Mouse (Mus musculus): ENCODE data around the gene Zscan10. TPM values are rescaled to one million over a fixed set of nuclear protein-coding genes. Genes with fewer than 3 reads are reported as not detected.

Gene Zscan10
- polyA plus RNA-seq, 1 experiment from 2014 or later, result not detected

GRCm38 (mm10) chr17:23620351-23620750 lies 19.7 kb downstream of the Zscan10 start:
- H3K4me1 ChIP-seq (replicated peaks; ENCODE audit: control insufficient read depth, insufficient read depth, low read length), result no peaks in the 10 kb centered on the region
- WGBS, result 85% methylated on average over 7 of the region's 7 CpGs
- H3K4me3 ChIP-seq (replicated peaks; ENCODE audit: low read length), result no peak overlapping the region
- no peak overlapping the region for H3K27ac ChIP-seq (ENCODE audit: low read length)
- no peaks in the 10 kb centered on the region for H3K9me3 ChIP-seq (ENCODE audit: control insufficient read depth, low read length)
- no peak overlapping the region for H3K9ac ChIP-seq (replicated peaks; ENCODE audit: low read depth, low read length)
- no peak for ATAC-seq
- H3K36me3 ChIP-seq (ENCODE audit: control insufficient read depth, insufficient read depth), result no peaks in the 10 kb centered on the region
- H3K4me2 ChIP-seq (ENCODE audit: low read length), result no peak overlapping the region
- peaks cover 6% of the 10 kb centered on the region; the same call in 1 of the 2 replicates for H3K27me3 ChIP-seq (replicated peaks; ENCODE audit: control insufficient read depth, insufficient read depth, low read length)

GRCm38 (mm10) chr17:23627813-23628212 lies 27.2 kb downstream of the Zscan10 start:
- Histone ChIP-seq H3K27me3 (replicated peaks; ENCODE audit: control insufficient read depth, insufficient read depth, low read length) (no peaks in the 10 kb centered on the region), H3K9me3 (ENCODE audit: control insufficient read depth, low read length) (no peaks in the 10 kb centered on the region), H3K36me3 (ENCODE audit: control insufficient read depth, insufficient read depth) (no peaks in the 10 kb centered on the region), H3K27ac (ENCODE audit: low read length) (no peak overlapping the region), H3K4me1 (replicated peaks; ENCODE audit: control insufficient read depth, insufficient read depth, low read length) (peaks cover 5% of the 10 kb centered on the region; the same call in 1 of the 2 replicates), H3K4me2 (ENCODE audit: low read length) (no peak overlapping the region), H3K4me3 (replicated peaks; ENCODE audit: low read length) (no peak overlapping the region), H3K9ac (replicated peaks; ENCODE audit: low read depth, low read length) (no peak overlapping the region)
- WGBS, result 36% methylated on average over 7 of the region's 7 CpGs
- ATAC-seq, result no peak

- no peak overlapping the region for H3K27ac ChIP-seq (ENCODE audit: low read length)
- H3K4me1 ChIP-seq (replicated peaks; ENCODE audit: control insufficient read depth, insufficient read depth, low read length), result peaks cover 5% of the 10 kb centered on the region; the same call in 1 of the 2 replicates
- H3K4me2 ChIP-seq (ENCODE audit: low read length), result peak overlapping the region; percentile 45
- H3K36me3 ChIP-seq (ENCODE audit: control insufficient read depth, insufficient read depth), result no peaks in the 10 kb centered on the region
- ATAC-seq, result peak; percentile 84
- 14% methylated on average over 22 of the region's 22 CpGs for WGBS
- no peaks in the 10 kb centered on the region for H3K27me3 ChIP-seq (replicated peaks; ENCODE audit: control insufficient read depth, insufficient read depth, low read length)
- no peak overlapping the region; the same call in 1 of the 2 replicates for H3K9ac ChIP-seq (replicated peaks; ENCODE audit: low read depth, low read length)
- no peaks in the 10 kb centered on the region for H3K9me3 ChIP-seq (ENCODE audit: control insufficient read depth, low read length)
- H3K4me3 ChIP-seq (replicated peaks; ENCODE audit: low read length), result peak overlapping the region; percentile 4; the same call in 1 of the 2 replicates
Measured at GRCm38 (mm10) chr17:23630195-23631020, 29.8 kb downstream of the Zscan10 start.

GRCm38 (mm10) chr17:23631241-23631640 lies 30.6 kb downstream of the Zscan10 start:
- ATAC-seq, result no peak
- peaks cover 5% of the 10 kb centered on the region; the same call in 1 of the 2 replicates for H3K4me1 ChIP-seq (replicated peaks; ENCODE audit: control insufficient read depth, insufficient read depth, low read length)

GRCm38 (mm10) chr17:23644613-23645495 lies 44.2 kb downstream of the Zscan10 start, which contains the start of gene Mmp25:
Mmp25 (minus strand) TSS chr17:23645277.
- H3K36me3 ChIP-seq (ENCODE audit: control insufficient read depth, insufficient read depth), result no peaks in the 10 kb centered on the region
- no peaks in the 10 kb centered on the region for H3K9me3 ChIP-seq (ENCODE audit: control insufficient read depth, low read length)
- peak within 1 kb of the TSS; percentile 41 for H3K4me3 ChIP-seq (replicated peaks; ENCODE audit: low read length)
- H3K4me1 ChIP-seq (replicated peaks; ENCODE audit: control insufficient read depth, insufficient read depth, low read length), result peaks cover 8% of the 10 kb centered on the region
- H3K4me2 ChIP-seq (ENCODE audit: low read length), result peak within 1 kb of the TSS; percentile 60
- no peak within 1 kb of the TSS for H3K27ac ChIP-seq (ENCODE audit: low read length)
- no peak for ATAC-seq
- H3K27me3 ChIP-seq (replicated peaks; ENCODE audit: control insufficient read depth, insufficient read depth, low read length), result peaks cover 31% of the 10 kb centered on the region
- H3K9ac ChIP-seq (replicated peaks; ENCODE audit: low read depth, low read length), result peak within 1 kb of the TSS; percentile 36; the same call in 1 of the 2 replicates
- WGBS, result under 1% methylated on average over 58 of the region's 58 CpGs

More at GRCm38 (mm10) chr17:23631241-23631640, 30.6 kb downstream of the Zscan10 start:
- Histone ChIP-seq H3K36me3 (ENCODE audit: control insufficient read depth, insufficient read depth) (no peaks in the 10 kb centered on the region), H3K9ac (replicated peaks; ENCODE audit: low read depth, low read length) (no peak overlapping the region), H3K9me3 (ENCODE audit: control insufficient read depth, low read length) (no peaks in the 10 kb centered on the region), H3K27ac (ENCODE audit: low read length) (no peak overlapping the region), H3K27me3 (replicated peaks; ENCODE audit: control insufficient read depth, insufficient read depth, low read length) (no peaks in the 10 kb centered on the region), H3K4me2 (ENCODE audit: low read length) (no peak overlapping the region), H3K4me3 (replicated peaks; ENCODE audit: low read length) (no peak overlapping the region)
- WGBS, result 88% methylated on average over 8 of the region's 8 CpGs

- no peak overlapping the region for H3K4me3 ChIP-seq (replicated peaks; ENCODE audit: low read length)
- no peak overlapping the region for H3K4me2 ChIP-seq (ENCODE audit: low read length)
- 31% methylated on average over 10 of the region's 10 CpGs for WGBS
- no peak overlapping the region for H3K27ac ChIP-seq (ENCODE audit: low read length)
- no peaks in the 10 kb centered on the region for H3K36me3 ChIP-seq (ENCODE audit: control insufficient read depth, insufficient read depth)
- H3K4me1 ChIP-seq (replicated peaks; ENCODE audit: control insufficient read depth, insufficient read depth, low read length), result peaks cover 8% of the 10 kb centered on the region
- peaks cover 31% of the 10 kb centered on the region for H3K27me3 ChIP-seq (replicated peaks; ENCODE audit: control insufficient read depth, insufficient read depth, low read length)
- no peak for ATAC-seq
- H3K9me3 ChIP-seq (ENCODE audit: control insufficient read depth, low read length), result no peaks in the 10 kb centered on the region
- H3K9ac ChIP-seq (replicated peaks; ENCODE audit: low read depth, low read length), result no peak overlapping the region
Measured at GRCm38 (mm10) chr17:23645894-23646293, 45.2 kb downstream of the Zscan10 start.

- Histone ChIP-seq H3K4me1 (replicated peaks; ENCODE audit: control insufficient read depth, insufficient read depth, low read length) (no peaks in the 10 kb centered on the region), H3K27ac (ENCODE audit: low read length) (no peak overlapping the region), H3K9ac (replicated peaks; ENCODE audit: low read depth, low read length) (no peak overlapping the region), H3K9me3 (ENCODE audit: control insufficient read depth, low read length) (no peaks in the 10 kb centered on the region), H3K4me3 (replicated peaks; ENCODE audit: low read length) (no peak overlapping the region), H3K36me3 (ENCODE audit: control insufficient read depth, insufficient read depth) (no peaks in the 10 kb centered on the region), H3K27me3 (replicated peaks; ENCODE audit: control insufficient read depth, insufficient read depth, low read length) (peaks cover 5% of the 10 kb centered on the region; the same call in 1 of the 2 replicates), H3K4me2 (ENCODE audit: low read length) (no peak overlapping the region)
- 76% methylated on average over 6 of the region's 6 CpGs for WGBS
- no peak for ATAC-seq
Measured at GRCm38 (mm10) chr17:23651363-23651762, 50.7 kb downstream of the Zscan10 start.

GRCm38 (mm10) chr17:23653324-23653723 lies 52.7 kb downstream of the Zscan10 start:
- WGBS, result 57% methylated on average over 1 of the region's 2 CpGs

GRCm38 (mm10) chr17:23654001-23654400 lies 53.3 kb downstream of the Zscan10 start:
- no peak for ATAC-seq
- H3K36me3 ChIP-seq (ENCODE audit: control insufficient read depth, insufficient read depth), result no peaks in the 10 kb centered on the region
- no peaks in the 10 kb centered on the region for H3K9me3 ChIP-seq (ENCODE audit: control insufficient read depth, low read length)
- H3K9ac ChIP-seq (replicated peaks; ENCODE audit: low read depth, low read length), result no peak overlapping the region
- WGBS, result 66% methylated on average over 6 of the region's 6 CpGs
- 0 out of 2 replicates have a peak, but pooled peaks cover 3% of the 10 kb centered on the region for H3K27me3 ChIP-seq (replicated peaks; ENCODE audit: control insufficient read depth, insufficient read depth, low read length)
- H3K4me3 ChIP-seq (replicated peaks; ENCODE audit: low read length), result no peak overlapping the region
- no peak overlapping the region for H3K27ac ChIP-seq (ENCODE audit: low read length)
- H3K4me2 ChIP-seq (ENCODE audit: low read length), result no peak overlapping the region
- H3K4me1 ChIP-seq (replicated peaks; ENCODE audit: control insufficient read depth, insufficient read depth, low read length), result no peaks in the 10 kb centered on the region

More at GRCm38 (mm10) chr17:23653324-23653723, 52.7 kb downstream of the Zscan10 start:
- H3K4me3 ChIP-seq (replicated peaks; ENCODE audit: low read length), result no peak overlapping the region
- no peak for ATAC-seq
- no peaks in the 10 kb centered on the region for H3K9me3 ChIP-seq (ENCODE audit: control insufficient read depth, low read length)
- no peaks in the 10 kb centered on the region for H3K27me3 ChIP-seq (replicated peaks; ENCODE audit: control insufficient read depth, insufficient read depth, low read length)
- H3K4me2 ChIP-seq (ENCODE audit: low read length), result no peak overlapping the region
- no peaks in the 10 kb centered on the region for H3K36me3 ChIP-seq (ENCODE audit: control insufficient read depth, insufficient read depth)
- H3K9ac ChIP-seq (replicated peaks; ENCODE audit: low read depth, low read length), result no peak overlapping the region
- H3K27ac ChIP-seq (ENCODE audit: low read length), result no peak overlapping the region
- H3K4me1 ChIP-seq (replicated peaks; ENCODE audit: control insufficient read depth, insufficient read depth, low read length), result no peaks in the 10 kb centered on the region

All from forebrain, embryonic 16.5 days (tissue).